Mouse (Mus musculus) liver, embryonic 14.5 days (tissue): ENCODE measurements at regions not wholly inside any gene's neighbourhood (a gene's known extent, or its start where the extent isn't known, plus 50 kb on each side); places are given as distances from the start of the nearest gene placed in this dataset.

Experiments used
- ATAC-seq: fragments of 200-750 bp; cut with Nextera tagmentation; 2 replicates; pipeline ENCODE4 v1.8.0; 2017; ENCODE audit warnings: moderate number of reproducible peaks, mild to moderate bottlenecking, moderate library complexity; ENCODE audit not compliant: insufficient read depth
- DNase-seq, 3 experiments: peaks; one replicate each; pipeline ENCODE4 v3.0.0-alpha.2; 2012 to 2013; ENCODE audit warnings: low read depth in 3 of 3, low spot score in 3 of 3
- H3K27ac ChIP-seq: fragments of 300-500 bp; sonication (generic); 2 replicates; pipeline ENCODE4 v1.5.1; 2014; ENCODE audit warnings: moderate library complexity, mild to moderate bottlenecking, control low read depth, inconsistent platforms
- H3K27me3 ChIP-seq: fragments of 300-500 bp; sonication (generic); 2 replicates; pipeline ENCODE4 v1.6.1; 2014; ENCODE audit warnings: mild to moderate bottlenecking, low read length, moderate library complexity; ENCODE audit not compliant: control insufficient read depth, insufficient read depth
- H3K36me3 ChIP-seq: fragments of 300-500 bp; sonication (generic); replicated peaks from 2 replicates; pipeline ENCODE4 v1.6.1; 2014; ENCODE audit warnings: low read depth; ENCODE audit not compliant: control insufficient read depth, insufficient read depth
- H3K4me1 ChIP-seq, 2 experiments: fragments of 200-500 bp in 1 of 2; fragments of 300-500 bp in 1 of 2; sonication (generic) in 1 of 2; replicated peaks; 2 replicates each; pipeline ENCODE4 v1.6.1; 2012 to 2014; ENCODE audit warnings: antibody characterized with exemption in 1 of 2, inconsistent platforms in 1 of 2, low read length in 1 of 2; ENCODE audit not compliant: control insufficient read depth in 2 of 2, insufficient read depth in 2 of 2
- H3K4me2 ChIP-seq: fragments of 300-500 bp; sonication (generic); 2 replicates; pipeline ENCODE4 v1.6.1; 2014; ENCODE audit warnings: low read depth, mild to moderate bottlenecking, control low read depth, moderate library complexity
- H3K4me3 ChIP-seq, 2 experiments: fragments of 200-500 bp in 1 of 2; fragments of 300-500 bp in 1 of 2; sonication (generic) in 1 of 2; 2 replicates each; pipeline ENCODE4 v1.5.1; 2012 to 2014; ENCODE audit warnings: low read depth in 2 of 2, low read length in 2 of 2, mild to moderate bottlenecking in 2 of 2, control low read depth in 1 of 2, inconsistent platforms in 1 of 2, moderate library complexity in 1 of 2; ENCODE audit not compliant: insufficient read depth in 1 of 2
- H3K9ac ChIP-seq: fragments of 300-500 bp; sonication (generic); replicated peaks from 2 replicates; pipeline ENCODE4 v1.6.1; 2014; ENCODE audit warnings: mild to moderate bottlenecking, control low read depth, moderate library complexity
- H3K9me3 ChIP-seq: fragments of 300-500 bp; sonication (generic); 2 replicates; pipeline ENCODE4 v1.6.1; 2016; ENCODE audit warnings: low read length, mixed read lengths; ENCODE audit not compliant: control insufficient read depth
- CTCF ChIP-seq: IDR thresholded peaks from 2 replicates; pipeline ENCODE4 v1.5.1; 2016; ENCODE audit warnings: antibody characterized with exemption, low read depth, control low read depth
- EP300 ChIP-seq: IDR thresholded peaks from 2 replicates; pipeline ENCODE4 v1.6.1; 2016; ENCODE audit warnings: antibody characterized with exemption, low read depth
- WGBS: fragments of 180-500 bp; shearing (Covaris S2); extraction: QIAGEN DNeasy Blood & Tissue Kit; methylation state at CpG from one replicate; pipeline ENCODE4 v1.1.7; 2014; ENCODE audit not compliant: insufficient replicate concordance; 5-methylcytosine and 5-hydroxymethylcytosine counted together

DNA sequence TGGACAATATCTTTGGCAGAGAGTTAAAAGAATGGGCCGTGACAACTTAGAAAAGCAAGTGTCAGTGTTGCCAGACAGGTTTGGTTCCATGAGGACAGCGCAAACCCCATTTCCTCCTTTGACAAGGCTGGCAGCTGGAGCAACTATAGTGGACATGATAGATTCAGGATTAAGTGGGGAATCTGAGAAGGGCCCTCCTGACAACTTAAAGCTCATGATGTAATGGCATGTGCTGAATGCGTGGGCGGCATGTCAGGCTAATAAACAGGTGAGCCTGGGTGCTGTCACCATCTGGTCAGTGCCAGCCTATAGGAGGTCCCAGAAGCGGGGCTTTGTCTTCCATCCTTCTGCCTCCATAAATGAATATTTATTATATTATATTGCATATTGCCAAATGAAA is 326.3 kb downstream of the Gm11361 start:
- Histone ChIP-seq H3K9me3 (no peaks in the 10 kb centered on the region), H3K36me3 (no peaks in the 10 kb centered on the region), H3K4me2 (no peak overlapping the region), H3K4me1 (no peaks in the 10 kb centered on the region), H3K27ac (no peak overlapping the region), H3K27me3 (no peaks in the 10 kb centered on the region), H3K9ac (no peak overlapping the region), H3K4me3 (no peak overlapping the region)
- WGBS = 67% methylated on average over 5 of the region's 5 CpGs
- DNase-seq (no peak), ATAC-seq (no peak)
- TF ChIP-seq EP300 = no peak
- no peak for TF ChIP-seq CTCF

DNA sequence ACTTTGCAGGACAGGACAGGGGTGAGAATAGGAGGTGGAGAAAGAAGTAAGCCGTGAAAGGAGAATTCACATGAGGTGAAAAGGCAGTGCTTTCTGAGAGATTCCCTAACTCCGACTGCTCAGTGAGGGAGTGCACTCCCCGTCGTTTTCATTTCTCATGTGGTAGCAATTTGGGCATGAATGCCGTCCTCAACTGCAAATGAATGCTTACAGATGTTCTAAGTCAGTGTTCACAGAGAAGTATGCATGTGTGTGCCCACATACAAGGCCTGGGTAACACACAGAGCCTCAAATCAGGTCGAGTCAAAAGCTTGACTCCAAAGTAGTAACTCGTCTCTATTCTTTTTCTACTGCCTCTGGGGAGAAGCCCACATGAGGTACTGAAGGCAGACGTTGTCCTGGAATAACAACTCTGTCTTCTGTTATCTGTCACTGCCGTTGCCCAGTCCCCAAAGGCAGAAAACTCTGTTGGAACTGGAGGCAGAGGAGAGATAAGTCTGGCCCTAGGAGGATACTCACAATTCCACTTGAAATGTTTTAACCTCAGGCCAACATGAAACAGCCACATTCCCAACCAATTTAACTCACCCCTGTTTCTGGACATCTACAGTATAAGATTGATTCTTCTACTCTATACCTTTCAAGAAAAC is 318.0 kb downstream of the Gm11361 start:
- peak; percentile 40 for TF ChIP-seq EP300
- no peak for TF ChIP-seq CTCF
- no peaks in the 10 kb centered on the region for H3K36me3 ChIP-seq
- H3K4me2 ChIP-seq = no peak overlapping the region
- DNase-seq (no peak), ATAC-seq (peak; percentile 66; the same call in 1 of the 2 replicates)
- H3K9me3 ChIP-seq = no peaks in the 10 kb centered on the region
- 45% methylated on average over 9 of the region's 9 CpGs for WGBS
- no peak overlapping the region for H3K4me3 ChIP-seq
- no peaks in the 10 kb centered on the region for H3K27me3 ChIP-seq
- H3K4me1 ChIP-seq = peaks cover 9 to 19% of the 10 kb centered on the region in 2 experiments
- H3K9ac ChIP-seq = no peak overlapping the region
- no peak overlapping the region for H3K27ac ChIP-seq

DNA sequence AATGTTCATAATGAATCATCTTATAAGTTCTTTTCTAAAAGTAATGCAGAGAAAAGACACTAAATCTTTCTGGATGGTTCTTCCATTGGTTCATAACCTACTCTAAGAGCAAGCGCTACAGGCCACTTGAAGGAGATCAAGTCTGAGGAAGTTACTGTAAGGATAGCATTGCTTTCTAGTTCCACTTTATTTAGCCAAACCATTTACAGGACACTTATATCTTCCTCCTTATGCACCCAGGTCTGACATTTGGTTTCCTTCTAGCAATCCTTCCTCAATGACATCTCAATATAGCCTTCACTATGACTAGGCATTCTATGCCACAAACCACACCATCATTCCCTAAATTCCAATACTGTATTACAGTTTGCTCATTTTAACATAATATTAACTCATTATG is 316.0 kb downstream of the Gm11361 start:
- no peak for DNase-seq
- Histone ChIP-seq H3K4me2 (no peak overlapping the region), H3K4me3 (no peak overlapping the region), H3K4me1 (peaks cover 9 to 19% of the 10 kb centered on the region in 2 experiments), H3K27ac (no peak overlapping the region), H3K27me3 (no peaks in the 10 kb centered on the region), H3K9me3 (no peaks in the 10 kb centered on the region), H3K9ac (no peak overlapping the region), H3K36me3 (no peaks in the 10 kb centered on the region)
- 78% methylated on average over 1 of the region's 1 CpGs for WGBS
- no peak for ATAC-seq
- TF ChIP-seq EP300 (no peak), CTCF (no peak)

DNA sequence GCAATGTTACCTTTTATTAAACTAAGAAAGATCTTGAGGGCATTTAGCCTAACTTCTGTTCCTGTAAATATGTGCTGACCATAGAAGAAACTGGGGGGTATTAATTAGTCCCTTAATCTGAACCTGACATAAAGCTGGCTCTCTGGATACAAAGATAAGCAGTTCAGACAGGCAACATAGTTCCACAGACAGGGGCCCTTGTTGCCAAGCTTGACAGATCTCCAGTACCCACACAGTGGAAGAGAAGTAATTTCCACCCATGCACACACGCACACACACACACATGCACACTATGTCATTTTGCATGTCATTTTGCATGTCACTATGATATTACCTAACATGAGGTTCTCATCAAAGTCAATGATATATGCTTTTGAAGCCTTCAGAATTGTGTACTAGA is 315.1 kb downstream of the Gm11361 start:
- no peak for DNase-seq
- TF ChIP-seq CTCF (no peak), EP300 (peak; percentile 48; the same call in 1 of the 2 replicates)
- Histone ChIP-seq H3K36me3 (no peaks in the 10 kb centered on the region), H3K4me2 (no peak overlapping the region), H3K9ac (no peak overlapping the region), H3K27me3 (no peaks in the 10 kb centered on the region), H3K4me3 (no peak overlapping the region), H3K9me3 (no peaks in the 10 kb centered on the region), H3K27ac (no peak overlapping the region), H3K4me1 (peaks cover 9 to 19% of the 10 kb centered on the region in 2 experiments)
- 35% methylated on average over 1 of the region's 1 CpGs for WGBS
- peak; percentile 83 for ATAC-seq

DNA sequence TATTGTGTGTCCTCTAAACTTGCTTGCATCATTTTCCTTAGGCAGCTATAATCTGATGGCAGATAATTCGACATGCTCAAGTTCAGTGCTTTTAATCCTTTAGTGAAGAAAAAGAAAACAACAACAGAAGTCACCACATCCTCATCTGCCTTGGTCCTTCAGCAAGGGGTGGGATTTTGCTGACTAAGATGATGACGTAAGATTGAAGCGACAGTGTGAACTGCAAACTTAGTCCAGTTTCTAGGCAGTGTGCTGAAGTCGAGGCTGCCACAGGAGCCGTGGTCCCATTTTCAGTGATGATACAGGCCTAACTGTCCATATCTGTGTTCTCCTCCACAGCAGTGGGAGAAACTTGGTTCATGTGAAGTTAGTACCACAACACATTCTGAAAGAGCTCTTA is 314.4 kb downstream of the Gm11361 start:
- no peak overlapping the region for H3K4me2 ChIP-seq

More for the DNA sequence above, 314.4 kb downstream of the Gm11361 start:
- Histone ChIP-seq H3K9me3 (no peaks in the 10 kb centered on the region), H3K27me3 (no peaks in the 10 kb centered on the region), H3K4me1 (peaks cover 9 to 19% of the 10 kb centered on the region in 2 experiments), H3K4me3 (no peak overlapping the region), H3K27ac (no peak overlapping the region), H3K9ac (no peak overlapping the region), H3K36me3 (no peaks in the 10 kb centered on the region)
- no peak for DNase-seq
- 45% methylated on average over 5 of the region's 5 CpGs for WGBS
- TF ChIP-seq EP300 (no peak), CTCF (no peak)
- no peak for ATAC-seq
